Mouse (Mus musculus) hindlimb bud, embryonic 11.5 days (tissue): Measurements from ENCODE around the gene Fbxl15.

Experiments used
- DNase-seq: peaks from one replicate; pipeline ENCODE4 v3.0.0-alpha.2; 2012; ENCODE audit warnings: low read depth, low spot score; ENCODE audit errors: extremely low spot score

The Fbxl15 gene

GRCm38 (mm10) chr19:46308303-46308702 is 19.7 kb upstream of the Fbxl15 start:
- no peak for DNase-seq

DNA sequence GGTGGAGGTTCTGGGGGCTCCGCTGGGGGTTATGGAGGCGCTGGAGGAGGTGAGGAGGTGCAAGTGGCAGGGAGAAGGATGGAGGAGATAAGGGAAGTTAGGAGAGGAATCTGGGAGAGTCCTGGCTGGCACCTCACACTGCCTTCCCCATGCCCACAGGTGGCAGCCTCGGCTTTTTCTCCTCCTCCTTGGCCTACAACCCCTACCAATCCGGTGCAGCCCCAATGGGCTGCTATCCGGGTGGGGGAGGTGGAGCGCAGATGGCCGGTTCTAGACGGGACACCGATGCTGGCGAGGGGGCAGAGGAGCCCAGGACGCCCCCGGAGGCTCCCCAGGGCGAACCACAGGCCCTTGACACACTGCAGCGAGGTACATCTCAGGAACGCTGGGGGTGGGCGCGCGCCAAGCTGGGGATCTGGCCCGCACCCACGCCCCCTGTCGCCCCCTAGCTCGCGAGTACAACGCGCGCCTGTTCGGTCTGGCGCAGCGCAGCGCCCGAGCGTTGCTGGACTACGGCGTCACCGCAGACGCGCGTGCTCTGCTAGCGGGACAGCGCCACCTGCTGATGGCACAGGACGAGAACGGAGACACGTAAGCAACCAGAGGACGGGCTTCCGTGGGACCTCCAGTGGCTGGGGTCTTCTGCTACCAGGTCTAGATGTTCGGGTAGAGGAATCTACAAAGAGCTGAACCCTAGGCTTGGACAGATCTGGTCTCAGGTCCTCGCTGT is 19.1 kb upstream of the Fbxl15 start:
- DNase-seq, result peak; percentile 73

- DNase-seq, result no peak
These were observed 18.2 kb upstream of the Fbxl15 start for GRCm38 (mm10) chr19:46309651-46310305.

- no peak for DNase-seq
These were observed 17.6 kb upstream of the Fbxl15 start for GRCm38 (mm10) chr19:46310312-46310865.

GRCm38 (mm10) chr19:46311341-46311740 is 16.6 kb upstream of the Fbxl15 start:
- no peak for DNase-seq

DNA sequence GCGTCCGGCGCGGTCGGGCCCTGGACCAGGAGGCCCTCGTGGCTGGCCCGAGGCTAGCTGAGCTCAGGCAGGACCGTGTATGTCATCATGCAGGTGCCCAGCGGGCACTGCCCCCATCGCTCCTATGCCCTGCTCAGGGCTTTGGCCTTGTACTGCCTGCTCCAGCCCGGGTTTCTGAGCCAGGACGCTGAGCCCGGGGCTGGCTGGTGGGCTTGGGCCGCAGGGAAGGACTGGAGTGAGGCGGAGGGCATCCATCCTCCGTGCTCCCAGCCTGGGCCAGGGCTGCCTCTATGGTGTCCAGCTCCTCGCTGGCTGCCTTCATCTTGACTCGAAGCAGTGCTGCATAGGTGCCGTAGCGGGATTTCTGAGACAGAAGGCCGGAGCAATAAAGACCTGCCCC is 15.4 kb upstream of the Fbxl15 start:
- DNase-seq, result no peak

GRCm38 (mm10) chr19:46313116-46313515 is 14.9 kb upstream of the Fbxl15 start:
- DNase-seq, result no peak

GRCm38 (mm10) chr19:46313591-46313990 is 14.4 kb upstream of the Fbxl15 start:
- DNase-seq, result no peak

GRCm38 (mm10) chr19:46314151-46314601 is 13.8 kb upstream of the Fbxl15 start:
- DNase-seq, result no peak

DNA sequence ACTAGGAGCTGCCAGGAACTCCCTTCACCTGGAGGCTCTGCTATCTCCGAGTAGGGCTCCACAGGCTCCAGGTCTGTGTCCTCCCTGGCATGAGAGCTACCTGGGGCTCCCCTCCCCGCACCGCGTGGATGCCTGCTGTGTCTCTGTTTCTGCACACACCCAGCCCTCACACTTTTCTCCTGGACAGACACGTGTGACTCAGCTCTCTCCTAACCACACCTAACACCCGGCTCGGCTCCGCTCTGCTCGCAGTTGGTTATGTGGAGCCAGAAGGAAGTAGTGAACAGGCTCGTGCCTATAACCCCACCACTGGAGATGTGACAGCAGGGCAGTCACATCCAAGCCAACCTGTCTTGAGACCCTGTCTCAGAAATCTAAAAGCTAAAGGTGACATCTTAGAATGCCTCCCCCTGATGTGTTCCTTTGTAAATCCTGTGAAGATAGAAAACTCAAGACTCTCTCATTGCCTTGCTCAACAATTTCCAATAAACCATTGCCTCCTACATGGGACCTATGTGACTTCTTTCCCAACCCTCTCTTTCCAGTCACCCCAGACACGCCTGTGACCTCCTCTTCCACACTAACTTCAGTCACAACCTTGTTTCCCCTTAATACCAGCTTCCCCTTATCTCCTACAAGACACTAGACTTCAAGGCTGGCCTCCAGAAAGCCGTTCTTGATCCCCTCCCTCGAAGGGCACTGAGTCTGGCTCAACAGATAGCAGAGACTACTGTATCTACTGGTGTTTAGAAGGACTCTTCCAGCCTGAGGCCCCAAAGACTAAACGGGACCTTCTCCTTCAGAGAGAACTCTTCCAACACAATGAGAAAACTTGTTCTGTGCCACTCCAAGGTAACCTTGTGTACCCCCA is 12.9 kb upstream of the Fbxl15 start:
- no peak for DNase-seq

DNA sequence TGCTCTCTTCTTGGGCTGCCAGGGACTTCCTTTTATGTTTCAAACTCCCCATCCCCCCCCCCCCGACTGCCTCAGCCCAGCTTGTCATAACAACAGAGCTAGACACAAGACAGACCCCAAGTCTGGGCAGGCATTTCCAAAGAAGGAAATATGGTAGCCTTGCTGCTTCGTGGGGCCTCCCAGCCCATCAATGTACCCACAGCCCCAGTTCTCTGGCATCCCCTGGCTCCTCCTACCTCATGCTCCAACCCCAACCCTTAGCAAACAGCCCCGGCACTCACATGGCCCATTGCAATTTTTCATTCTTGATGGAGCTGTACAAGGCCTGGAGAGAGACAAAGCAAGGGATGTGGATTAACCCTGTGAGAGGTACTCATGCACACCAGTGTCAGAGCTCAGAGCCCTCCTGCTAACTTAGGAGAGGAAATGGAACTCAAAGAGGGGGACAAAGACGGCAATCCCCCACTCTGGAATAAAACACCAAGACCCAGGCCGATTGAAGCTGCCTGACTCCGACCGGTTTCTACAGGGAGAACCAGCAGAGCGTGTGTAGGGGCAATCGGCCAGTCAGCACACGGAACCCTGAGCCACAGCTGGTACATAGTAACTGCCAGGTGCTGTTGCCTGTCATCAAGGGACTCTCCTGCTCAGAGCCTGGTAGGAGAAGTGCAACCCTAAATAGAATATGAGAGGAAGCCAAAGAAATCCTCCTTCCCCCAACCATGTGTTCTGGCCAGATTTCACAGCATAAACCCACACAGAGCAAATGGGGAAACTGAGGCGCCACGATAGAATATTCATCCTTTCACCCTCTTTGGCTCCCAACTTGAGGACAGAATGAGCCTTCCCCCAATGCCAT is 12.0 kb upstream of the Fbxl15 start:
- DNase-seq, result no peak

DNA sequence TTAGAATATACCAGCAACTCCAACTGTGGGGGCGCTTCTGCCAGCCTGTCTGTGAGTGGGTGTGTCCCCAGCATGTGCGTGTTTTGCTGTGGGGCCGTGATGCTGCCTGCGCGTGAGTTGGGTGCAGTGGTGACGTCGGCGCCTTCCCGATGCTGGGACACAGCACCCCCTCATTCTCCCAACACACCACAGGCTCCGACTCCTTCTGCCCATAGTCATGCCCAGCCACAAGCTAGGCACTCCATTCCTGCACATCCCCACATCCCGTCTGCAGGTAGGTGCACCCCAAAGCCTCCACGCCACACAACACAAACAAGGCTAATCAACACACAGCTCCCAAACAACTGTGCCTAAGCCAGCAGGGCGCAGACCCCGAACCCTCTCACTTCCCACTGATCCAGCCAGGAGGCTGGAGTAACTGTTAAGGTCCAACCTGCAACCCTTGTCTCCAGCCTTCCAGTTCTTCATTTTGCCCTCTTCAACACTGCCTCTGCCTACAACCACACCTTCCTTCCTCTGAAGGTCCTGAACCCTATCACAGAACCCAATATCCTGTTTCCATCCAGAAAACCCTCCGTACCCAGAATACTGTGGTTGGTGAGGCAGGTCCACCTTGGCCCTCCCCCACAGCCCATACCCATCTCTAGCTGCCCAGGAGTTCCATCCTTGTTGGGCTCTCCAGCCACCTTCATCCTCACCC is 11.0 kb upstream of the Fbxl15 start:
- no peak for DNase-seq

- no peak for DNase-seq
These were observed 10.5 kb upstream of the Fbxl15 start for GRCm38 (mm10) chr19:46317546-46317885.

DNA sequence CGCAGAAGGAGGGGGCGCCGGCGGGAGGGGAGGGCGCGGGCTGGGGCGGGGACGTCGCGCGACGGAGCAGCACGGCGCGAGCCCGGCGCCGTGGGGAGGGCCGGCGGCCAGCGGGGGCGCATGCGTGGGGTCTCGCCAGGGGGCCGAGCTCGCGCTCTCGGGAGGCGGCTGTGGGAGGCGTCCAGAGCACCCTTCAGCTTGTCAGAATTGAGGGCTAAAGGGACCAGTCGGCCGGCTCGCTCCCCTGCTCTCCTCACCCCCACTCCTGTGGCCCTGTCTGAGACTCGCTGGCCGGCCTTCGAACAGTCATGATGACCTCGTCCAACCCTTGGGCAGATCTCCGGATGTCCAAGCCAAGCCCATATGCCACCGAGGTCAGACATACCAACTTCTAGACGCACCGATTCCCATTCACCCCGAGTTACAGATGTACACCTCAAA is 9.9 kb upstream of the Fbxl15 start:
- no peak for DNase-seq

DNA sequence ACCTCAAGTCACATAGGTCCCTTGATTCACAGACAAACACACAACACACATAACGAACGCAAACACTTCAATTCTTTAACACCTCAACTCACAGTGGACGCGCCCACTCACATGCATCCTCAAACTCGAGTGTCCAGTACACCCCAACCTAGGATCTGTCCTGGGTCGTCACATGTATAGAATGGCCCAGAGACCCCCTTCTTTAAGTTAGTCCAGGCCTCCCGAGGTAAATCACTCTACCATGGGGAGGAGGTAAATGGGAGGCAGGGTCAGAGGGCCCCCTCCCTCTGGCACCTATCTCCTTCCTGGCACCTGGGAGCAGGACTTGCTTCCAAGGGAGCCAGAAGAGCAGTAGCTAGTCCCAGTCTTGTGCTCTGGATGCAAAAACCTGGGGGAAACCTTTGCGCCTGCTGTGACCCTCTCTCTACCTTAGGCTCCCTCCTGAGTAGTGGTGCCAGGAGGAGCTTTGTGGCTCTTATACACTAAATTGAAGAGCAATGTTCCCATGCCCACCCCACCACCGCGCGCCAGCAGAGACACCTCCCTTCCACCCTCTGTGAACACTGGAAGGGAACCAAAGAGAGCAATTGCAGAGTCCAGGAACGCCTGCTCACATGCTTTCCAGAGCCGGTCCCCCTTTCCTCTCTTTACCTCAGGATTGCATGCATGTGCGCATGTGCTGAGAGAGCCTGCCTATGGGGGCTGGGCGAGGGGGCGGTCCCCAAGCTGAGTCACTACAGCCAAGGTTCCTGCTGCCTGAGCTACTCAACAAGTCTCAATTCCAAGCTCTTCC is 9.2 kb upstream of the Fbxl15 start:
- no peak for DNase-seq

DNA sequence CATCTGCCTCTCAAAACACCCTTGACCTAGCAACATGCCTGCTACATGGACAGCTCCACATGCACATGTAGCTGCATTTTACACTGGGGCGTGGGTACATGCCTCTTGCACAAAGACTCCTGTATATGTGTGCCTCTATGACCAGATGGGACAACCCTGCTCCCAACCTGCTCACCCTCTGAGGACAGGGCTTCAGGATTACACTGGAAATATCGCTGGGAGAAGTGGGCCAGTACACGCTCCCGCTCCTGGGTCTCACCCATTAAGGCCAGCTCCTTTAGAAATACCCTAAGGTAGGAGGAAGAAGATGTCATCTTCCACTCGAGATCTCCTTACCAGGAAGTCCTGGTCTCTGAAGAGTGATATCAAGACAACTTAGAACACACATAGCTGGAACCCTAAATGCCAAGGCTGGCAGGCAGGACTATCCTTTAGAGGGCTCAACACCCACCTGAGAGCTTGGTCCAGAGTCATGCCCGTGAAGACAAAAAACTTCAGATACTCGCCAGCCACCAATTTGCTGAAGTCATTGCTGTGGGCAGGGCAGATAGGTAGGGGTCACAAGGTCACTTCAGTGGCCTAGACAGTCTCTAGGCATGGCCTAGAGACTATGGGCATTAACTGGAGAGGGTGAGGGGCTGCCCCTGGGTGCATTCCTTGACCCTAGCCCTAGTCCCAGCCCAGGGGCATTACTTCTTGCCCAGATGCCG is 7.8 kb upstream of the Fbxl15 start:
- no peak for DNase-seq

- no peak for DNase-seq
These were observed 6.7 kb upstream of the Fbxl15 start for GRCm38 (mm10) chr19:46321101-46321943.
